Mouse (Mus musculus) cerebellum, adult 11-12 months (tissue): ENCODE results near the gene Thsd4.
"Not testable (repeated sequence)": the region's sequence is repeated elsewhere in the genome, so short reads cannot be mapped to it uniquely, and the experiment has no call there.

Experiments used
- DNase-seq: peaks from one replicate; pipeline ENCODE4 v3.0.0; 2022

Gene Thsd4

GRCm38 (mm10) chr9:60305204-60305840, 216.5 kb downstream of the Thsd4 start:
- no peak for DNase-seq

- no peak for DNase-seq
Measured at GRCm38 (mm10) chr9:60296276-60296675, 225.6 kb downstream of the Thsd4 start.

- DNase-seq: no peak
Measured at GRCm38 (mm10) chr9:60295199-60295598, 226.6 kb downstream of the Thsd4 start.

- no peak for DNase-seq
Measured at GRCm38 (mm10) chr9:60293129-60293528, 228.7 kb downstream of the Thsd4 start.

GRCm38 (mm10) chr9:60290780-60291179, 231.1 kb downstream of the Thsd4 start:
- DNase-seq: no peak

- DNase-seq: no peak
Measured at GRCm38 (mm10) chr9:60288789-60289188, 233.1 kb downstream of the Thsd4 start.

GRCm38 (mm10) chr9:60286390-60286789, 235.5 kb downstream of the Thsd4 start:
- DNase-seq: no peak

- DNase-seq: no peak
Measured at GRCm38 (mm10) chr9:60285047-60285462, 236.8 kb downstream of the Thsd4 start.

- no peak for DNase-seq
Measured at GRCm38 (mm10) chr9:60284318-60284717, 237.5 kb downstream of the Thsd4 start.

GRCm38 (mm10) chr9:60283546-60283945, 238.3 kb downstream of the Thsd4 start:
- DNase-seq: no peak

GRCm38 (mm10) chr9:60281281-60281680, 240.6 kb downstream of the Thsd4 start:
- DNase-seq: no peak

GRCm38 (mm10) chr9:60280786-60281185, 241.1 kb downstream of the Thsd4 start:
- no peak for DNase-seq

- DNase-seq: no peak
Measured at GRCm38 (mm10) chr9:60279556-60279955, 242.3 kb downstream of the Thsd4 start.

- DNase-seq: no peak
Measured at GRCm38 (mm10) chr9:60276351-60276750, 245.5 kb downstream of the Thsd4 start.

- DNase-seq: peak; percentile 14
Measured at GRCm38 (mm10) chr9:60275410-60276159, 246.3 kb downstream of the Thsd4 start.

GRCm38 (mm10) chr9:60274503-60274902, 247.3 kb downstream of the Thsd4 start:
- DNase-seq: no peak

GRCm38 (mm10) chr9:60272345-60272744, 249.5 kb downstream of the Thsd4 start:
- DNase-seq: not testable (repeated sequence)

GRCm38 (mm10) chr9:60271940-60272339, 249.9 kb downstream of the Thsd4 start:
- no peak for DNase-seq

GRCm38 (mm10) chr9:60269807-60270206, 252.0 kb downstream of the Thsd4 start:
- DNase-seq: no peak

- DNase-seq: no peak
Measured at GRCm38 (mm10) chr9:60267273-60267626, 254.6 kb downstream of the Thsd4 start.

- DNase-seq: no peak
Measured at GRCm38 (mm10) chr9:60266583-60267272, 255.1 kb downstream of the Thsd4 start.

GRCm38 (mm10) chr9:60264586-60265325, 257.1 kb downstream of the Thsd4 start:
- peak; percentile 16 for DNase-seq

- no peak for DNase-seq
Measured at GRCm38 (mm10) chr9:60262515-60263140, 259.2 kb downstream of the Thsd4 start.
